Mouse (Mus musculus) heart, postnatal 0 days (tissue): ENCODE measurements around the gene Btla.

Source experiments
- CTCF ChIP-seq: IDR thresholded peaks from 2 replicates; pipeline ENCODE4 v1.5.1; 2016; ENCODE audit warnings: antibody characterized with exemption, control low read depth, low read depth
- EP300 ChIP-seq: IDR thresholded peaks from 2 replicates; pipeline ENCODE4 v1.6.1; 2016; ENCODE audit warnings: antibody characterized with exemption, low read depth

GRCm38 (mm10) chr16:45231296-45231695 lies 7.2 kb downstream of the Btla start:
- TF ChIP-seq CTCF: no peak
- no peak for TF ChIP-seq EP300
